Mouse (Mus musculus) spleen, adult 2 months (tissue): ENCODE measurements around the gene Angptl2.

Source experiments
- CTCF ChIP-seq: fragments of 200-500 bp; IDR thresholded peaks from 2 replicates; pipeline ENCODE4 v1.5.1; 2011; ENCODE audit warnings: mild to moderate bottlenecking, inconsistent platforms; ENCODE audit not compliant: insufficient read depth, insufficient read length, insufficient replicate concordance; ENCODE audit errors: extremely low read depth
- POLR2A ChIP-seq: fragments of 200-500 bp; IDR thresholded peaks from 2 replicates; pipeline ENCODE4 v1.6.1; 2011; ENCODE audit warnings: low read depth, low read length, inconsistent platforms

DNA sequence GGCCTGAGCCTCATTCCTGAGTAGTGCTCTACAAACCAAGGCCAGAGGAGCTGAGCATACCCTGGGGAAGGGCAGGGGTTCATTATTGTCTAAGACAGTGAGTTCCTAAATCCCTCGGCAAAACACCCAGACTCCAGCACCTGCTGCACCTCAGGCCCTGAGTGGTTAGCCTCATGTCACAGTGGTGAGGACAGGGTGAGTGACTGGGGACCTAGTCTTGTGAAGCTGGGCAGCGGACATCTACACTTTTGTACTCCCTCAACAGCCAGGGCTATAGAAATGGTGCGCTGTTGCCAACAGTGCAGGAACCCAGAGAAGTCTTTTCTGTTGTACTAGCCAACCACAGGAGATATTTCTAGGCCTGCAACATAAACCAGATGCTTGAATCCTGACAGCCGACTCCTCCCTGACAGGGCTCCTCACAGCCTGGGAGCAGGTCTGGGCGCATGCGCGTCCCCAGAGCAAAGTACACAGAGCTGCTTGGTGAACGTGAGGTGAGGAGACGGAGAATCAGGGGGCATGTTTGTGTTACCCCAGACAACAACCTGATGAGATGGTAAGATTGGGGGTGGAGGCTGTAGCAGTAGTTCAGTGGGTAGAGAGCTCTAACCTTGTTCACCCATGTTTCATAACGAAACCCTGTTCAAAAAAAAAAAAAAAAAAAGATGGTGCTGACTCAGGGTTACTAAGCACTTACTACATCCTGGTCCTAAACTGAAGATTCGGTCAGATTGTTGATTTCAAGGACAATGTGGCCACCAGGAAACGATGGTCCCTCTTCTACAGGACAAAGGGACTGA is 38.2 kb upstream of the Angptl2 start:
- TF ChIP-seq CTCF: no peak
- no peak for TF ChIP-seq POLR2A
